Mouse (Mus musculus) heart, postnatal 0 days (tissue): Measurements from ENCODE around the gene 9530077C05Rik.

ENCODE experiments used
- CTCF ChIP-seq: IDR thresholded peaks from 2 replicates; pipeline ENCODE4 v1.5.1; 2016; ENCODE audit warnings: antibody characterized with exemption, control low read depth, low read depth
- EP300 ChIP-seq: IDR thresholded peaks from 2 replicates; pipeline ENCODE4 v1.6.1; 2016; ENCODE audit warnings: antibody characterized with exemption, low read depth

DNA sequence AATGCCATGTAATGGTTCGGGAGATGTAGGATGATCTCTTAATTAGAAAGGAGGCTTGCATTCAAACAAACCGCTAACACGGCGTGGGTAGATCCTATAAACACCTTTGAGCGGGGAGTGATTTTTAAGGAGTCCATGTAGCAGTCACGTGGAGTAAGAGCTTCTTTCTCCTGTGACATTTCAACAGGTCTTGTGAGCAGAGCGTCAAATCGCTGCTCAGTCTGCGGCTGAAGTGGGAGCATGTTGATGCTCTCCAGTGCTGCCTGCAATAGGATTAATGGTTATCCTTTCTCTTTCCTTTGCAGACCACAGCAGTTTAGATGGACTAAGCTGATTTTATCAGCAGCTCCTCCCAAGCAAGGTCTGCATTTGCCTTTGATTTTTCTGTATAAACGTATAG, 65.0 kb downstream of the 9530077C05Rik start:
- TF ChIP-seq CTCF = no peak
- TF ChIP-seq EP300 = no peak
